Mouse (Mus musculus): ENCODE results near the gene Smug1.

GRCm38 (mm10) chr15:103176874-103177421 lies 10.1 kb upstream of the Smug1 start:
- TF ChIP-seq CTCF (IDR thresholded peaks at IDR 0.05; ENCODE audit: low read depth) (peak; percentile 99), EP300 (optimal IDR thresholded peaks at IDR 0.05) (no peak)

All from stomach, postnatal 0 days (tissue).